In genomic region chr2:35478812-35479122, GRCm38 (mm10) we compare ENCODE assay signal across 29 mouse cellular contexts. TPM values are rescaled to one million over a fixed set of nuclear protein-coding genes. Genes with fewer than 3 reads are reported as not detected.
A peak's percentile ranks its signal among the peaks of the same experiment; 100 is the strongest.
DNase-seq lines count a peak whose midpoint lies in the region; ATAC-seq and TF ChIP-seq lines count a peak whose summit lies in the region.
"Had no signal": no experiment of that assay in that cellular context is flagged by ENCODE, and none has a peak within 500 bp of the region (broad histone marks: within the 10 kb centered on the region; RNA-seq: fewer than 3 reads in every experiment).

No protein-coding gene starts in this region.

- WGBS in heart, embryonic 13.5 days: 30% methylated on average over 3 of the region's 3 CpGs
- WGBS in thymus, adult 2 months: 85% methylated on average over 3 of the region's 3 CpGs
- WGBS in forebrain, embryonic 12.5 days: 53% methylated on average over 3 of the region's 3 CpGs

- H3K27me3 ChIP-seq in heart, embryonic 13.5 days (replicated peaks): no peaks in the 10 kb centered on the region
- no peaks in the 10 kb centered on the region for H3K27me3 ChIP-seq in Patski
- H3K27me3 ChIP-seq in thymus, adult 2 months (ENCODE audit: control insufficient read depth, insufficient read depth, low read length): no peaks in the 10 kb centered on the region
- H3K27me3 ChIP-seq in forebrain, embryonic 12.5 days: no peaks in the 10 kb centered on the region
- H3K27me3 ChIP-seq: embryonic facial prominence, embryonic 13.5 days; heart, embryonic 15.5 days; hindbrain, embryonic 13.5 days had no signal

- TF ChIP-seq CTCF in Patski (IDR thresholded peaks at IDR 0.05): no peak
- TF ChIP-seq CTCF in bone marrow macrophage, adult 2 months (IDR thresholded peaks at IDR 0.05; ENCODE audit: low read depth, low read length): no peak
- TF ChIP-seq CTCF in thymus, adult 2 months (IDR thresholded peaks at IDR 0.05; ENCODE audit: borderline replicate concordance, control insufficient read depth, extremely low read depth, insufficient read depth, low read length, poor library complexity): no peak

- peak overlapping the region; percentile 37; the same call in 1 of the 2 replicates for H3K27ac ChIP-seq in heart, embryonic 13.5 days (replicated peaks)
- peak overlapping the region; percentile 55; the same call in 1 of the 2 replicates for H3K27ac ChIP-seq in bone marrow macrophage, adult 2 months (ENCODE audit: insufficient read depth, low read depth, low read length)
- H3K27ac ChIP-seq in thymus, adult 2 months (ENCODE audit: control insufficient read depth, insufficient read depth, low read length): no peak overlapping the region
- H3K27ac ChIP-seq in forebrain, embryonic 12.5 days: no peak overlapping the region
- H3K27ac ChIP-seq: embryonic facial prominence, embryonic 13.5 days; hindbrain, embryonic 13.5 days; liver, embryonic 14.5 days had no signal

- ATAC-seq in heart, embryonic 13.5 days (ENCODE audit: extremely low read depth, insufficient number of reproducible peaks, low FRiP score, low TSS enrichment): no peak
- peak; percentile 66 for ATAC-seq in Patski
- no peak for ATAC-seq in forebrain, embryonic 12.5 days (ENCODE audit: low FRiP score)
- ATAC-seq: forebrain, postnatal 0 days; intestine, embryonic 16.5 days had no signal

- in situ Hi-C loops in Patski (cut with MboI; ENCODE audit: low pct_unique_long_range_greater_than_20kb): no loop called here

- H3K9me3 ChIP-seq in heart, embryonic 13.5 days: no peaks in the 10 kb centered on the region
- H3K9me3 ChIP-seq in forebrain, embryonic 12.5 days: no peaks in the 10 kb centered on the region
- H3K9me3 ChIP-seq: embryonic facial prominence, embryonic 13.5 days; G1E; heart, embryonic 15.5 days; hindbrain, embryonic 13.5 days had no signal

- no peak for TF ChIP-seq POLR2A in bone marrow macrophage, adult 2 months (IDR thresholded peaks at IDR 0.05; ENCODE audit: borderline replicate concordance, low read depth, low read length)
- TF ChIP-seq POLR2A in thymus, adult 2 months (IDR thresholded peaks at IDR 0.05; ENCODE audit: control insufficient read depth, extremely low read depth, insufficient read depth, low read length, poor library complexity): no peak

- H3K4me2 ChIP-seq in heart, embryonic 13.5 days: no peak overlapping the region
- H3K4me2 ChIP-seq in forebrain, embryonic 12.5 days: no peak overlapping the region
- H3K4me2 ChIP-seq: embryonic facial prominence, embryonic 13.5 days; heart, embryonic 15.5 days; hindbrain, embryonic 13.5 days had no signal

- peaks cover 31% of the 10 kb centered on the region for H3K4me1 ChIP-seq in heart, embryonic 13.5 days
- peaks cover 45% of the 10 kb centered on the region for H3K4me1 ChIP-seq in bone marrow macrophage, adult 2 months (ENCODE audit: control insufficient read depth, insufficient read depth, low read length)
- H3K4me1 ChIP-seq in thymus, adult 2 months (replicated peaks; ENCODE audit: control insufficient read depth, insufficient read depth, low read length): peaks cover 31% of the 10 kb centered on the region
- peaks cover 9% of the 10 kb centered on the region for H3K4me1 ChIP-seq in forebrain, embryonic 12.5 days

- H3K9ac ChIP-seq in heart, embryonic 13.5 days: no peak overlapping the region
- no peak overlapping the region for H3K9ac ChIP-seq in forebrain, embryonic 12.5 days
- H3K9ac ChIP-seq: embryonic facial prominence, embryonic 13.5 days; forebrain, postnatal 0 days; heart, embryonic 15.5 days; hindbrain, embryonic 13.5 days; liver, embryonic 14.5 days had no signal

- POLR2A ChIA-PET in Patski (lab: Charles Lee): interaction anchor here (0.8 kb wide), 1 partner anchor 81 kb away, joined by 4 read pairs; no protein-coding TSS in a partner anchor

- CTCF ChIA-PET in Patski (lab: Charles Lee): no interaction called here

- H3K4me3 ChIP-seq in heart, embryonic 13.5 days: no peak overlapping the region
- no peak overlapping the region for H3K4me3 ChIP-seq in bone marrow macrophage, adult 2 months (ENCODE audit: insufficient read depth, low read length)
- no peak overlapping the region for H3K4me3 ChIP-seq in thymus, adult 2 months (ENCODE audit: control insufficient read depth, insufficient read depth, low read length)
- no peak overlapping the region for H3K4me3 ChIP-seq in forebrain, embryonic 12.5 days (replicated peaks)
- H3K4me3 ChIP-seq: embryonic facial prominence, embryonic 13.5 days; erythroblast, embryonic 14.5 days; heart, embryonic 15.5 days; hindbrain, embryonic 13.5 days had no signal

- DNase-seq in heart, postnatal 4 days: no peak
- no peak for DNase-seq in Patski (ENCODE audit: low read depth, low spot score)
- no peak for DNase-seq in thymus, adult 2 months
- DNase-seq: adrenal gland, adult 2 months; adrenal gland, postnatal 36 days; B cell, adult 2 months; cerebellum, adult 8-10 months; cerebellum, postnatal 25 days; forebrain, postnatal 0 days; gastrocnemius, postnatal 14 days; heart, postnatal 36 days; kidney, adult 8-10 months; kidney, postnatal 14 days; layer of hippocampus, adult 9-11 months; liver; lung, adult 2 months; lung, postnatal 10 days; retina, postnatal 1 day; right cerebral cortex, postnatal 14 days had no signal

- no peaks in the 10 kb centered on the region for H3K36me3 ChIP-seq in heart, embryonic 13.5 days
- no peaks in the 10 kb centered on the region for H3K36me3 ChIP-seq in thymus, adult 2 months (ENCODE audit: control insufficient read depth, insufficient read depth, low read length)
- no peaks in the 10 kb centered on the region for H3K36me3 ChIP-seq in forebrain, embryonic 12.5 days (replicated peaks)
- H3K36me3 ChIP-seq: embryonic facial prominence, embryonic 13.5 days; G1E; heart, embryonic 15.5 days; hindbrain, embryonic 13.5 days had no signal

RNA-seq across cellular contexts. Expression of gene Ggta1, which starts 15.7 kb away (rescaled TPM):
- 30.9 and 32.5 TPM in 2 replicates for polyA plus RNA-seq in heart, embryonic 13.5 days (2015; fragmentation: Nextera tagmentation; extraction: Ambion mirVana)
- total RNA-seq in heart, postnatal 4 days (2021): 10 to 100 TPM; 21.5 to 22.3 TPM
- 25.5 TPM for polyA plus RNA-seq in Patski (2021)
- 67.5 and 83.4 TPM in 2 replicates for polyA plus RNA-seq in bone marrow macrophage, adult 2 months (2012; ENCODE audit: insufficient read depth, insufficient read length, missing spikeins)
- 22.4 and 33.0 TPM in 2 replicates for polyA plus RNA-seq in thymus, adult 2 months (2012; rRNA removed)
- polyA plus RNA-seq in forebrain, embryonic 12.5 days (2016; fragmentation: Nextera tagmentation; extraction: Ambion mirVana): 4.7 and 4.9 TPM in 2 replicates

Comparison
In these comparisons a context has a peak if more than half of its experiments do, and no peak if none do; other contexts are left out.
1. H3K27ac ChIP-seq: peak in heart, embryonic 13.5 days (single experiment) and bone marrow macrophage, adult 2 months (single experiment); none in thymus, adult 2 months (single experiment) and forebrain, embryonic 12.5 days (single experiment).